Mouse (Mus musculus) CH12.LX (cell line): ENCODE results near the gene Gbp3. TPM values are rescaled to one million over a fixed set of nuclear protein-coding genes. Genes with fewer than 3 reads are reported as not detected.

Experiments used
- DNase-seq: peaks from one replicate; pipeline ENCODE4 v3.0.0-alpha.2; 2013; ENCODE audit errors: extremely low read depth
- H3K27ac ChIP-seq: 2 replicates; pipeline ENCODE4 v1.5.1; 2012; ENCODE audit warnings: low read depth, mild to moderate bottlenecking, control low read depth, moderate library complexity; ENCODE audit not compliant: insufficient read depth
- H3K27me3 ChIP-seq: replicated peaks from 2 replicates; pipeline ENCODE3; 2012; ENCODE audit warnings: inconsistent platforms
- H3K36me3 ChIP-seq, 2 experiments: replicated peaks in 1 of 2; 2 replicates each; pipeline versions ENCODE3 to v1.6.1; 2012; ENCODE audit warnings: inconsistent platforms in 1 of 2, low read length in 1 of 2, mild to moderate bottlenecking in 1 of 2, mixed read lengths in 1 of 2, moderate library complexity in 1 of 2; ENCODE audit not compliant: control insufficient read depth in 1 of 2, insufficient read depth in 1 of 2
- H3K4me1 ChIP-seq, 2 experiments: 2 replicates each; pipeline ENCODE4 v1.6.1; 2012; ENCODE audit warnings: inconsistent platforms in 1 of 2, moderate library complexity in 1 of 2; ENCODE audit not compliant: insufficient read depth in 2 of 2, control insufficient read depth in 1 of 2
- H3K4me2 ChIP-seq: 2 replicates; pipeline ENCODE4 v1.6.1; 2012; ENCODE audit warnings: low read depth, mild to moderate bottlenecking, control low read depth; ENCODE audit not compliant: poor library complexity, insufficient read depth, severe bottlenecking
- H3K4me3 ChIP-seq, 3 experiments: fragments of 150-350 bp in 1 of 3; sonication (generic) in 1 of 3; replicated peaks in 1 of 3; 2 replicates each; pipeline versions ENCODE3 to v1.5.1; 2011 to 2012; ENCODE audit warnings: low read depth in 2 of 3, low read length in 2 of 3, mild to moderate bottlenecking in 2 of 3, moderate library complexity in 2 of 3, control low read depth in 1 of 3, improper control_type of control experiment in 1 of 3, inconsistent platforms in 1 of 3, mixed read lengths in 1 of 3; ENCODE audit not compliant: poor library complexity in 1 of 3
- H3K79me2 ChIP-seq: replicated peaks from 2 replicates; pipeline ENCODE4 v1.6.1; 2012; ENCODE audit warnings: mild to moderate bottlenecking, moderate library complexity; ENCODE audit not compliant: control insufficient read depth, poor library complexity, insufficient read depth, severe bottlenecking; ENCODE audit errors: extremely low read depth
- H3K9ac ChIP-seq: 2 replicates; pipeline ENCODE4 v1.6.1; 2012; ENCODE audit warnings: low read depth, mild to moderate bottlenecking, control low read depth, moderate library complexity; ENCODE audit not compliant: insufficient read depth
- H3K9me3 ChIP-seq: replicated peaks from 2 replicates; pipeline ENCODE3; 2012; ENCODE audit warnings: low read length, inconsistent platforms, mixed read lengths
- BHLHE40 ChIP-seq: IDR thresholded peaks from 2 replicates; pipeline ENCODE4 v1.6.1; 2011; ENCODE audit warnings: mild to moderate bottlenecking, low read depth, low read length, improper control_type of control experiment
- CHD2 ChIP-seq: IDR thresholded peaks from 2 replicates; pipeline ENCODE4 v1.6.1; 2011; ENCODE audit warnings: low read length, improper control_type of control experiment
- EP300 ChIP-seq: IDR thresholded peaks from 2 replicates; pipeline ENCODE4 v1.6.1; 2011; ENCODE audit warnings: low read length, improper control_type of control experiment
- HCFC1 ChIP-seq: IDR thresholded peaks from 2 replicates; pipeline ENCODE4 v1.6.1; 2012; ENCODE audit warnings: low read depth, mild to moderate bottlenecking, inconsistent platforms, low read length, improper control_type of control experiment
- IRF4 ChIP-seq: IDR thresholded peaks from 2 replicates; pipeline ENCODE4 v1.6.1; 2014; ENCODE audit warnings: low read depth, mild to moderate bottlenecking, inconsistent platforms, low read length, improper control_type of control experiment
- JUND ChIP-seq: conservative IDR thresholded peaks from 2 replicates; pipeline ENCODE4 v1.6.1; 2011; ENCODE audit warnings: low read depth, low read length, improper control_type of control experiment
- KAT2A ChIP-seq: IDR thresholded peaks from 2 replicates; pipeline ENCODE4 v1.6.1; 2012; ENCODE audit warnings: low read length, improper control_type of control experiment, inconsistent platforms; ENCODE audit not compliant: insufficient replicate concordance
- MAFK ChIP-seq: IDR thresholded peaks from 2 replicates; pipeline ENCODE4 v1.6.1; 2011; ENCODE audit warnings: low read length, improper control_type of control experiment; ENCODE audit not compliant: insufficient replicate concordance
- MAZ ChIP-seq: IDR thresholded peaks from 2 replicates; pipeline ENCODE4 v1.6.1; 2012; ENCODE audit warnings: low read depth, mild to moderate bottlenecking, inconsistent platforms, low read length, improper control_type of control experiment, moderate library complexity
- MEF2A ChIP-seq: IDR thresholded peaks from 2 replicates; pipeline ENCODE4 v1.6.1; 2014; ENCODE audit warnings: low read depth, mild to moderate bottlenecking, inconsistent platforms, low read length, improper control_type of control experiment, borderline replicate concordance
- MXI1 ChIP-seq: IDR thresholded peaks from 2 replicates; pipeline ENCODE4 v1.6.1; 2011; ENCODE audit warnings: mild to moderate bottlenecking, low read depth, low read length, improper control_type of control experiment
- PAX5 ChIP-seq: IDR thresholded peaks from 2 replicates; pipeline ENCODE4 v1.6.1; 2012; ENCODE audit warnings: low read length, inconsistent platforms, mixed read lengths
- RCOR1 ChIP-seq: conservative IDR thresholded peaks from 2 replicates; pipeline ENCODE4 v1.6.1; 2012; ENCODE audit warnings: low read depth, mild to moderate bottlenecking, inconsistent platforms, low read length, improper control_type of control experiment
- SMC3 ChIP-seq: IDR thresholded peaks from 2 replicates; pipeline ENCODE4 v1.6.1; 2011; ENCODE audit warnings: low read depth, low read length, improper control_type of control experiment
- ZKSCAN1 ChIP-seq: IDR thresholded peaks from 2 replicates; pipeline ENCODE4 v1.6.1; 2012; ENCODE audit warnings: low read depth, inconsistent platforms, low read length, improper control_type of control experiment, borderline replicate concordance
- ZNF384 ChIP-seq: IDR thresholded peaks from 2 replicates; pipeline ENCODE4 v1.6.1; 2012; ENCODE audit warnings: low read depth, low read length, improper control_type of control experiment, inconsistent platforms
- dilution Hi-C: fragments of 300-500 bp; cut with MboI; formaldehyde crosslinking; loops from 2 replicates; pipeline ENCODE4 v1.14.3; 2020; ENCODE audit warnings: low sequenced_read_pairs; ENCODE audit not compliant: extremely low pct_unique_long_range_greater_than_20kb, extremely low pct_ligation_motif_present
- in situ Hi-C: fragments of 300-500 bp; cut with MboI; formaldehyde crosslinking; loops from 3 replicates; pipeline ENCODE4 v1.14.3; 2019; ENCODE audit warnings: low sequenced_read_pairs, low pct_ligation_motif_present, low pct_unique_long_range_greater_than_20kb, mixed read lengths
- polyA plus RNA-seq: library from polyadenylated mRNA; unstranded; fragments of >175 nt; gene quantifications from 2 replicates; pipeline ENCODE4 v1.2.1, GENCODE M21; 2012; ENCODE audit warnings: low read depth; ENCODE audit not compliant: insufficient read length
- total RNA-seq, 2 experiments: library from RNA; depleted of rRNA; stranded (reverse); fragments of 300-350 nt in 1 of 2; fragments of >200 nt in 1 of 2; gene quantifications; 2 replicates each; pipeline ENCODE4 v1.2.3; 2012 to 2014

The Gbp3 gene
- total and polyA plus RNA-seq, 3 experiments = 89.0 to 91.4 (median 90.6) TPM

DNA sequence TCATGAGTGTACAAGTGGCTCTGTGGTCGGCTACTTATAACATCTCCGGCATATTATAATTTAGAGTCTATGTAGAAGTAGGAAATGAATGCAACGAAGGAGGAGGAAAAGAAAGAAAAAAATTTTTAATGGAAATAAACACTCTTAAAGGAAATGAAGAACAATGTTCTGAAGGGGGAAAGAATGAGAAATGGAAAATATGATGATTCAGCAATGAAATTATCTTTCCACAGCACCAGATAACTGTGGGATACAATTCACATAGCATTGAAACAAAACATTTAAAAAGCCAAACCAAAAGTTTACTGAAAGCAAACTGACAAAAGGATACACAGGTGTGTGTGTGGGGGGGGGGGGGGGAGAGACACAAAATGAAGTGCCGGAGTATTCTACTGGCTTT lies 23.2 kb downstream of the Gbp3 start:
- no peaks in the 10 kb centered on the region for H3K9me3 ChIP-seq
- H3K36me3 ChIP-seq = no peaks in the 10 kb centered on the region
- in situ Hi-C loops = no loop called here
- H3K4me1 ChIP-seq = peaks cover 2% of the 10 kb centered on the region in 2 experiments; a peak in 2 of 4 replicates
- H3K9ac ChIP-seq = no peak overlapping the region
- no peak overlapping the region for H3K27ac ChIP-seq
- no peaks in the 10 kb centered on the region for H3K79me2 ChIP-seq
- no peak overlapping the region for H3K4me3 ChIP-seq
- DNase-seq = no peak
- TF ChIP-seq CHD2 (no peak), JUND (peak; percentile 59; the same call in 1 of the 2 replicates), RCOR1 (no peak), PAX5 (no peak), ZNF384 (no peak), HCFC1 (no peak), EP300 (peak; percentile 42), MAFK (peak; percentile 85), BHLHE40 (no peak)
- dilution Hi-C loops = no loop called here
- no peak overlapping the region for H3K4me2 ChIP-seq
- H3K27me3 ChIP-seq = no peaks in the 10 kb centered on the region

DNA sequence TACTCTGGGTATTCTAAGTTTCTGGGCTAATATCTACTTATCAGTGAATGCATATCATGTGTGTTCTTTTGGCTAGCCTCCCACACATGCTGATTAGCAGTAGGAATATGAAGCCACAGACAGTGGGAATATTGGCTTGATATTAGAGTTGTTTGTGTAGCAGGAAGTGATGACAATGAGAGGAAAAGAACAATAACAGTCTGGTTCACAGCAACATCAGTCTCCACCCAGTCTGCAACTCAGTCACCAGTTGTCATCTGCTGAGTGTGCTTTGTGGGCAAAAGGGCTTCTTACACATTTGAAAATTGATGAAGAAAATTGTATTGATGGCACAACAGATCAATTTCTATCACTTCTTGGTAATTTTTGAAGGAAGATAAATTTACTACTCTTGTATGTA lies 27.6 kb downstream of the Gbp3 start:
- no peaks in the 10 kb centered on the region for H3K79me2 ChIP-seq
- no peak overlapping the region for H3K27ac ChIP-seq
- in situ Hi-C loops = no loop called here
- no peak for TF ChIP-seq ZNF384
- TF ChIP-seq ZKSCAN1 = no peak
- no peak for TF ChIP-seq KAT2A
- TF ChIP-seq MEF2A = no peak
- TF ChIP-seq IRF4 = no peak
- no peak for TF ChIP-seq SMC3
- TF ChIP-seq MXI1 = no peak
- TF ChIP-seq MAZ = no peak
- no peak for TF ChIP-seq RCOR1
- no peak for TF ChIP-seq HCFC1
- H3K36me3 ChIP-seq = no peaks in the 10 kb centered on the region
- no peak for DNase-seq
- H3K4me1 ChIP-seq = peaks cover 12 to 31% of the 10 kb centered on the region in 2 experiments
- H3K9ac ChIP-seq = no peak overlapping the region
- H3K9me3 ChIP-seq = no peaks in the 10 kb centered on the region
- no peaks in the 10 kb centered on the region for H3K27me3 ChIP-seq
- dilution Hi-C loops = no loop called here
- no peak overlapping the region for H3K4me3 ChIP-seq
- H3K4me2 ChIP-seq = no peak overlapping the region
